Mouse (Mus musculus): ENCODE data around the gene Eps8l3. TPM values are rescaled to one million over a fixed set of nuclear protein-coding genes. Genes with fewer than 3 reads are reported as not detected.
A peak's percentile ranks its signal among the peaks of the same experiment; 100 is the strongest.
"Not testable (repeated sequence)": the region's sequence is repeated elsewhere in the genome, so short reads cannot be mapped to it uniquely, and the experiment has no call there.

Eps8l3 gene
- polyA plus RNA-seq, 1 experiment, result not detected

GRCm38 (mm10) chr3:107887674-107888495 lies 10.9 kb downstream of the Eps8l3 start:
- TF ChIP-seq POLR2A (IDR thresholded peaks at IDR 0.05; ENCODE audit: borderline replicate concordance, low read depth, low read length), result no peak
- Histone ChIP-seq H3K4me1 (ENCODE audit: control insufficient read depth, insufficient read depth, low read length) (no peaks in the 10 kb centered on the region), H3K4me3 (ENCODE audit: insufficient read depth, low read length) (no peak overlapping the region), H3K27ac (ENCODE audit: insufficient read depth, low read depth, low read length) (no peak overlapping the region)

- not testable (repeated sequence) for H3K27ac ChIP-seq (ENCODE audit: insufficient read depth, low read depth, low read length); H3K4me1 ChIP-seq (ENCODE audit: control insufficient read depth, insufficient read depth, low read length); H3K4me3 ChIP-seq (ENCODE audit: insufficient read depth, low read length)
Measured at GRCm38 (mm10) chr3:107889236-107889635, 12.2 kb downstream of the Eps8l3 start.

GRCm38 (mm10) chr3:107895194-107895719 lies 18.2 kb downstream of the Eps8l3 start:
- TF ChIP-seq POLR2A (IDR thresholded peaks at IDR 0.05; ENCODE audit: borderline replicate concordance, low read depth, low read length), result no peak
- no peak for TF ChIP-seq CTCF (IDR thresholded peaks at IDR 0.05; ENCODE audit: low read depth, low read length)
- peak overlapping the region; percentile 51 for H3K4me3 ChIP-seq (ENCODE audit: insufficient read depth, low read length)
- no peak overlapping the region for H3K27ac ChIP-seq (ENCODE audit: insufficient read depth, low read depth, low read length)
- H3K4me1 ChIP-seq (ENCODE audit: control insufficient read depth, insufficient read depth, low read length), result peaks cover 7% of the 10 kb centered on the region

GRCm38 (mm10) chr3:107895720-107896569 lies 18.9 kb downstream of the Eps8l3 start, which contains the start of gene Gstm5:
TSS of gene Gstm5 (plus strand) at chr3:107895821.
- TF ChIP-seq POLR2A (IDR thresholded peaks at IDR 0.05; ENCODE audit: borderline replicate concordance, low read depth, low read length) (no peak), CTCF (IDR thresholded peaks at IDR 0.05; ENCODE audit: low read depth, low read length) (no peak)
- H3K4me1 ChIP-seq (ENCODE audit: control insufficient read depth, insufficient read depth, low read length), result peaks cover 7% of the 10 kb centered on the region
- peak within 1 kb of the TSS; percentile 51 for H3K4me3 ChIP-seq (ENCODE audit: insufficient read depth, low read length)
- H3K27ac ChIP-seq (ENCODE audit: insufficient read depth, low read depth, low read length), result no peak within 1 kb of the TSS

GRCm38 (mm10) chr3:107898691-107899090 lies 21.7 kb downstream of the Eps8l3 start:
- no peak for TF ChIP-seq POLR2A (IDR thresholded peaks at IDR 0.05; ENCODE audit: borderline replicate concordance, low read depth, low read length)
- no peak for TF ChIP-seq CTCF (IDR thresholded peaks at IDR 0.05; ENCODE audit: low read depth, low read length)
- H3K4me3 ChIP-seq (ENCODE audit: insufficient read depth, low read length), result no peak overlapping the region

GRCm38 (mm10) chr3:107900955-107901673 lies 24.1 kb downstream of the Eps8l3 start:
- Histone ChIP-seq H3K27ac (ENCODE audit: insufficient read depth, low read depth, low read length) (no peak overlapping the region), H3K4me3 (ENCODE audit: insufficient read depth, low read length) (no peak overlapping the region), H3K4me1 (ENCODE audit: control insufficient read depth, insufficient read depth, low read length) (peaks cover 2% of the 10 kb centered on the region)
- no peak for TF ChIP-seq CTCF (IDR thresholded peaks at IDR 0.05; ENCODE audit: low read depth, low read length)
- TF ChIP-seq POLR2A (IDR thresholded peaks at IDR 0.05; ENCODE audit: borderline replicate concordance, low read depth, low read length), result no peak

More at GRCm38 (mm10) chr3:107898691-107899090, 21.7 kb downstream of the Eps8l3 start:
- no peak overlapping the region for H3K27ac ChIP-seq (ENCODE audit: insufficient read depth, low read depth, low read length)
- H3K4me1 ChIP-seq (ENCODE audit: control insufficient read depth, insufficient read depth, low read length), result peaks cover 7% of the 10 kb centered on the region

GRCm38 (mm10) chr3:107905942-107906341 lies 28.9 kb downstream of the Eps8l3 start:
- Histone ChIP-seq H3K4me1 (ENCODE audit: control insufficient read depth, insufficient read depth, low read length) (no peaks in the 10 kb centered on the region), H3K27ac (ENCODE audit: insufficient read depth, low read depth, low read length) (no peak overlapping the region), H3K4me3 (ENCODE audit: insufficient read depth, low read length) (no peak overlapping the region)
- no peak for TF ChIP-seq CTCF (IDR thresholded peaks at IDR 0.05; ENCODE audit: low read depth, low read length)
- TF ChIP-seq POLR2A (IDR thresholded peaks at IDR 0.05; ENCODE audit: borderline replicate concordance, low read depth, low read length), result no peak

GRCm38 (mm10) chr3:107916674-107917073 lies 39.6 kb downstream of the Eps8l3 start:
- Histone ChIP-seq H3K4me3 (ENCODE audit: insufficient read depth, low read length) (no peak overlapping the region), H3K27ac (ENCODE audit: insufficient read depth, low read depth, low read length) (no peak overlapping the region), H3K4me1 (ENCODE audit: control insufficient read depth, insufficient read depth, low read length) (peaks cover 2% of the 10 kb centered on the region; the same call in 1 of the 2 replicates)
- TF ChIP-seq CTCF (IDR thresholded peaks at IDR 0.05; ENCODE audit: low read depth, low read length), result no peak
- TF ChIP-seq POLR2A (IDR thresholded peaks at IDR 0.05; ENCODE audit: borderline replicate concordance, low read depth, low read length), result no peak

GRCm38 (mm10) chr3:107917097-107917496 lies 40.1 kb downstream of the Eps8l3 start:
- Histone ChIP-seq H3K4me3 (ENCODE audit: insufficient read depth, low read length) (no peak overlapping the region), H3K27ac (ENCODE audit: insufficient read depth, low read depth, low read length) (no peak overlapping the region), H3K4me1 (ENCODE audit: control insufficient read depth, insufficient read depth, low read length) (peaks cover 2% of the 10 kb centered on the region; the same call in 1 of the 2 replicates)
- no peak for TF ChIP-seq POLR2A (IDR thresholded peaks at IDR 0.05; ENCODE audit: borderline replicate concordance, low read depth, low read length)

Data from bone marrow macrophage, adult 2 months (primary cell).